Mouse (Mus musculus): Measurements from ENCODE around the gene Rhbdl1. TPM values are rescaled to one million over a fixed set of nuclear protein-coding genes. Genes with fewer than 3 reads are reported as not detected.

The Rhbdl1 gene
- polyA plus RNA-seq, 1 experiment from 2014 or later, result 5.0 TPM

- ChIA-PET POLR2A (interaction anchor here (1.5 kb wide), 1 partner anchor 13 kb away, joined by 4 read pairs; the partner anchor contains the start of gene Fbxl16), CTCF (no interaction called here)
- DNase-seq (ENCODE audit: low read depth, low spot score) (no peak), ATAC-seq (no peak)
- in situ Hi-C loops (cut with MboI; ENCODE audit: low pct_unique_long_range_greater_than_20kb), result no loop called here
- no peaks in the 10 kb centered on the region for H3K27me3 ChIP-seq
- no peak for TF ChIP-seq CTCF (IDR thresholded peaks at IDR 0.05)
Measured at GRCm38 (mm10) chr17:25796211-25796771, 40.8 kb downstream of the Rhbdl1 start.

- DNase-seq (ENCODE audit: low read depth, low spot score) (no peak), ATAC-seq (no peak)
- no peak for TF ChIP-seq CTCF (IDR thresholded peaks at IDR 0.05)
- H3K27me3 ChIP-seq, result no peaks in the 10 kb centered on the region
- CTCF ChIA-PET, result interaction anchor here (1.7 kb wide), 1 partner anchor 11 kb away, joined by 4 read pairs; no protein-coding TSS in a partner anchor
- in situ Hi-C loops (cut with MboI; ENCODE audit: low pct_unique_long_range_greater_than_20kb), result no loop called here
- POLR2A ChIA-PET, result no interaction called here
Measured at GRCm38 (mm10) chr17:25795609-25796092, 41.4 kb downstream of the Rhbdl1 start, which contains the start of gene AC134908.4. Gene AC134908.4 (minus strand): TSS chr17:25795659.

GRCm38 (mm10) chr17:25794998-25795397 is 42.1 kb downstream of the Rhbdl1 start:
- POLR2A ChIA-PET, result interaction anchor here (1.1 kb wide), 1 partner anchor 21 kb away, joined by 5 read pairs; the partner anchor contains the start of gene Narfl
- DNase-seq (ENCODE audit: low read depth, low spot score) (no peak), ATAC-seq (no peak)
- in situ Hi-C loops (cut with MboI; ENCODE audit: low pct_unique_long_range_greater_than_20kb), result no loop called here
- CTCF ChIA-PET, result interaction anchor here (1.7 kb wide), 1 partner anchor 10 kb away, joined by 4 read pairs; no protein-coding TSS in a partner anchor
- no peaks in the 10 kb centered on the region for H3K27me3 ChIP-seq
- TF ChIP-seq CTCF (IDR thresholded peaks at IDR 0.05), result no peak

- no peak for DNase-seq (ENCODE audit: low read depth, low spot score)
- no peak for ATAC-seq
- in situ Hi-C loops (cut with MboI; ENCODE audit: low pct_unique_long_range_greater_than_20kb), result no loop called here
- no peaks in the 10 kb centered on the region for H3K27me3 ChIP-seq
- TF ChIP-seq CTCF (IDR thresholded peaks at IDR 0.05), result no peak
- POLR2A ChIA-PET, result interaction anchor here (1.1 kb wide), 1 partner anchor 20 kb away, joined by 5 read pairs; the partner anchor contains the start of gene Narfl
- CTCF ChIA-PET, result interaction anchor here (1.7 kb wide), 1 partner anchor 9 kb away, joined by 4 read pairs; no protein-coding TSS in a partner anchor
Measured at GRCm38 (mm10) chr17:25794197-25794596, 42.9 kb downstream of the Rhbdl1 start.

GRCm38 (mm10) chr17:25792615-25793014 is 44.5 kb downstream of the Rhbdl1 start, which contains the start of gene Fam173a:
Gene Fam173a (minus strand): TSS chr17:25792901.
- no peak for TF ChIP-seq CTCF (IDR thresholded peaks at IDR 0.05)
- DNase-seq (ENCODE audit: low read depth, low spot score) (no peak), ATAC-seq (no peak)
- ChIA-PET POLR2A (interaction anchor here (0.8 kb wide), 1 partner anchor 15 kb away, joined by 3 read pairs; no protein-coding TSS in a partner anchor), CTCF (interaction anchor here (0.6 to 3.2 kb wide), 3 partner anchors 9 to 59 kb away, joined by 3 to 11 read pairs (median 3); no protein-coding TSS in a partner anchor)
- no peaks in the 10 kb centered on the region for H3K27me3 ChIP-seq
- in situ Hi-C loops (cut with MboI; ENCODE audit: low pct_unique_long_range_greater_than_20kb), result no loop called here

- ATAC-seq, result no peak
- in situ Hi-C loops (cut with MboI; ENCODE audit: low pct_unique_long_range_greater_than_20kb), result no loop called here
- ChIA-PET CTCF (interaction anchor here (1.2 to 3.2 kb wide), 2 partner anchors 9 to 58 kb away, joined by 3 to 11 read pairs; no protein-coding TSS in a partner anchor), POLR2A (no interaction called here)
- no peak for DNase-seq (ENCODE audit: low read depth, low spot score)
- no peak for TF ChIP-seq CTCF (IDR thresholded peaks at IDR 0.05)
- no peaks in the 10 kb centered on the region for H3K27me3 ChIP-seq
Measured at GRCm38 (mm10) chr17:25791843-25792527, 45.1 kb downstream of the Rhbdl1 start.

GRCm38 (mm10) chr17:25791320-25791842 is 45.7 kb downstream of the Rhbdl1 start:
- H3K27me3 ChIP-seq, result no peaks in the 10 kb centered on the region
- ChIA-PET POLR2A (no interaction called here), CTCF (interaction anchor here (3.2 kb wide), 1 partner anchor 10 kb away, joined by 11 read pairs; no protein-coding TSS in a partner anchor)
- no peak for TF ChIP-seq CTCF (IDR thresholded peaks at IDR 0.05)
- in situ Hi-C loops (cut with MboI; ENCODE audit: low pct_unique_long_range_greater_than_20kb), result no loop called here
- DNase-seq (ENCODE audit: low read depth, low spot score) (no peak), ATAC-seq (no peak)

- DNase-seq (ENCODE audit: low read depth, low spot score) (no peak), ATAC-seq (no peak)
- no peaks in the 10 kb centered on the region for H3K27me3 ChIP-seq
- in situ Hi-C loops (cut with MboI; ENCODE audit: low pct_unique_long_range_greater_than_20kb), result no loop called here
- CTCF ChIA-PET, result interaction anchor here (0.9 kb wide), 1 partner anchor 14 kb away, joined by 4 read pairs; no protein-coding TSS in a partner anchor
- no peak for TF ChIP-seq CTCF (IDR thresholded peaks at IDR 0.05)
- POLR2A ChIA-PET, result interaction anchor here (0.7 kb wide), 1 partner anchor 13 kb away, joined by 3 read pairs; the partner anchor contains the start of gene Narfl
Measured at GRCm38 (mm10) chr17:25786781-25787504, 50.2 kb downstream of the Rhbdl1 start.

GRCm38 (mm10) chr17:25786280-25786679 is 50.8 kb downstream of the Rhbdl1 start, which contains the start of gene Ccdc78:
Gene Ccdc78 (plus strand): TSS chr17:25786580.
- H3K27me3 ChIP-seq, result no peaks in the 10 kb centered on the region
- TF ChIP-seq CTCF (IDR thresholded peaks at IDR 0.05), result no peak
- ChIA-PET POLR2A (no interaction called here), CTCF (interaction anchor here (2.4 kb wide), 1 partner anchor 15 kb away, joined by 9 read pairs; no protein-coding TSS in a partner anchor)
- ATAC-seq, result no peak
- in situ Hi-C loops (cut with MboI; ENCODE audit: low pct_unique_long_range_greater_than_20kb), result no loop called here
- no peak for DNase-seq (ENCODE audit: low read depth, low spot score)

Measured in Patski (cell line).